Mouse (Mus musculus) heart, embryonic 13.5 days (tissue): ENCODE data around the gene Gipr. TPM values are rescaled to one million over a fixed set of nuclear protein-coding genes. Genes with fewer than 3 reads are reported as not detected.

ENCODE experiments used
- ATAC-seq: fragments of 200-750 bp; cut with Nextera tagmentation; 2 replicates; pipeline ENCODE4 v1.8.0; 2017; ENCODE audit warnings: moderate TSS enrichment; ENCODE audit not compliant: insufficient number of reproducible peaks, low FRiP score, low TSS enrichment; ENCODE audit errors: extremely low read depth
- H3K27ac ChIP-seq: fragments of 300-500 bp; sonication (generic); replicated peaks from 2 replicates; pipeline ENCODE4 v1.5.1; 2015; ENCODE audit warnings: moderate library complexity, mild to moderate bottlenecking, inconsistent platforms
- H3K27me3 ChIP-seq: fragments of 300-500 bp; sonication (generic); replicated peaks from 2 replicates; pipeline ENCODE4 v1.6.1; 2015; ENCODE audit warnings: mild to moderate bottlenecking, inconsistent platforms
- H3K36me3 ChIP-seq: fragments of 300-500 bp; sonication (generic); 2 replicates; pipeline ENCODE4 v1.6.1; 2015; ENCODE audit warnings: mild to moderate bottlenecking, inconsistent platforms
- H3K4me1 ChIP-seq: fragments of 300-500 bp; sonication (generic); 2 replicates; pipeline ENCODE4 v1.6.1; 2015; ENCODE audit warnings: inconsistent platforms
- H3K4me2 ChIP-seq: fragments of 300-500 bp; sonication (generic); 2 replicates; pipeline ENCODE4 v1.6.1; 2015; ENCODE audit warnings: inconsistent platforms, mild to moderate bottlenecking, moderate library complexity
- H3K4me3 ChIP-seq: fragments of 300-500 bp; sonication (generic); 2 replicates; pipeline ENCODE4 v1.5.1; 2015; ENCODE audit warnings: moderate library complexity, mild to moderate bottlenecking, inconsistent platforms
- H3K9ac ChIP-seq: fragments of 300-500 bp; sonication (generic); 2 replicates; pipeline ENCODE4 v1.6.1; 2015; ENCODE audit warnings: inconsistent platforms, mild to moderate bottlenecking, moderate library complexity
- H3K9me3 ChIP-seq: fragments of 300-500 bp; sonication (generic); 2 replicates; pipeline ENCODE4 v1.6.1; 2016; ENCODE audit warnings: inconsistent platforms
- WGBS: fragments of 180-500 bp; shearing (Covaris S2); methylation state at CpG from one replicate; pipeline ENCODE4 v1.1.7; 2015; ENCODE audit warnings: mixed read lengths; 5-methylcytosine and 5-hydroxymethylcytosine counted together
- polyA plus RNA-seq: library from polyadenylated mRNA; unstranded; fragments of >200 nt; fragmentation: Nextera tagmentation; extraction: Ambion mirVana; gene quantifications from 2 replicates; pipeline ENCODE4 v1.2.1, GENCODE M21; 2015

Gene Gipr
- polyA plus RNA-seq, 1 experiment from 2014 or later = 9.9 TPM

DNA sequence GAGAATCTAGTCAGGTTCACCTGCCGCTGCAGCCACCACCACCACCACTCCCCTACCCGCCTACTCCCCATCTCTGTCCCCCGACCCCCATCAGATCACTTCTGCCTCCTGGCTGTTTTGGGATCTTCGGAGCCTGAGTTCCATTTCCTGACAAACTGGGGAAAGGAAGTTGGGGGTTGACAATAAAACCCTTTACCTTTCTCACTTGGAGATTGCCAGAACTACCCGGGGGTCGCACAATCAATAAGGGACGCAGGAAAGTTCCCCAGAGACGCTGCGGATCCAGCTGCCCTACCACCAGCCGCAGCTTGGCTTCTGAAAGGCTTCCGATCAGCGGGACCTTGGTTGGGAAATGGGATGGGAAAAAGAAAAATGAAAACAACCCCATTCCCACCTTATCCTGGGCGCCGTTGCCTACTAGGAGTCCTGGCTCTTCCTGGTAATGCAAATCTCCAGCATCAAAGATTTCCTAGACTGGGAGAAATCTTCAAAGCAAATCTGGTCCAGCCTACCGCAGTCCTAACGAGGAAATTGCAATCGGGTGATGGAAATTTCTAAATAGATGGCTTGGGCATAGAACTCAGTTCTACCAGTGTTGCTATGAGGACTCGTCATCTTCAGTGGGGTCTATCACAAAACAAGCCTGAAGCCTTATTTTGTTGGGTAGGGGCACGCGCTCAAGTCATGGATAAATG lies 17.6 kb downstream of the Gipr start:
- no peak for ATAC-seq
- Histone ChIP-seq H3K9ac (peak overlapping the region; percentile 80), H3K27me3 (no peaks in the 10 kb centered on the region), H3K36me3 (peaks cover 31% of the 10 kb centered on the region), H3K4me3 (peak overlapping the region; percentile 82), H3K4me2 (peak overlapping the region; percentile 85), H3K27ac (peak overlapping the region; percentile 69), H3K4me1 (peaks cover 27% of the 10 kb centered on the region), H3K9me3 (no peaks in the 10 kb centered on the region)
- 11% methylated on average over 20 of the region's 20 CpGs for WGBS

DNA sequence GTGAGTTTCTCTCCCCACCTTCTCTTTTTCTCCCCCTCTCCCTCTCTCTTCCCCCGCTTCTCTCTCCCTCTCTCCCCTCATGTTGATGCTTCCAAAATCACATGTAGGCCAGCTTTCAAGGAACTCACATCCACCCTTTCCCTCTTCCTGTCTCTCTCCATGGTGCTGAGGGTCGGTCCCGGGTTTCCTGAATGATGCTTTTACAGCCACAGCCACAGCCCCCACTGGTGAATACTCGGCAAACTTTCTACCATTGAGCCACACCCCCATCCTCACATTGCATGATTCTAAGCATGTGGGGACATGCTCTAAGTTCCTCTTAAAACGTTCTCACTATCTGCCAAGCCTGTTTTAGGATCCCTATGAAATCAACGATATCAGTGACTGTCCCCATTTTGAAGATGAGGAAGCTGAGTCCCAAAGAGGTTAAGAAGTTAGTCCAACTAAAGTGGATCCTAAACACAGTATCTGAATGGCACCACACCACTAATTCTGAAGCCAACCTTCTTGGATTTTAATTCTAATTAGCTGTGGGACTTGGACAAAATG lies 18.4 kb downstream of the Gipr start:
- H3K27ac ChIP-seq = no peak overlapping the region
- no peak overlapping the region for H3K4me3 ChIP-seq
- H3K4me1 ChIP-seq = peaks cover 27% of the 10 kb centered on the region
- ATAC-seq = no peak
- no peak overlapping the region for H3K9ac ChIP-seq
- H3K4me2 ChIP-seq = peak overlapping the region; percentile 85
- 46% methylated on average over 6 of the region's 6 CpGs for WGBS
- no peaks in the 10 kb centered on the region for H3K9me3 ChIP-seq
- peaks cover 23% of the 10 kb centered on the region for H3K36me3 ChIP-seq
- H3K27me3 ChIP-seq = no peaks in the 10 kb centered on the region

DNA sequence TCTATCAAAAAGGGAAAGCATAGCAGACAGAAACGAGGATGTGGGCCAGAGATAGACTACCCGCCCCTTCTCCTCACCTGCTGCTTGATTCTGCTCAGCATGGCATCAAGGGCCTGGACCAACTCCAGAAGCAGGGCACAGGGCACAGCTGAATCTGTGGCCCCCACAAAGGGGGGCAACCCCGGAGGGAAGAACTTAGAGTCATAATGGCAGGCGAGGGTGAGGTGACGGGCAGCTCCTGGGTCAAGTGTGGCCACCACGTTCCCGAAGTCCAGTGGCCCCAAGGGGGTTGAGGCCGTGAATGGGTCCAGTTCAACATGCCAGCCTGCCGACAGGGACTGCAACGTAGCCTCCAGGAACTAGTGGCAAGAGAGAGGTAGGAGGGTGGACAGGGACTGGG lies 19.1 kb downstream of the Gipr start:
- Histone ChIP-seq H3K27me3 (no peaks in the 10 kb centered on the region), H3K27ac (no peak overlapping the region)

DNA sequence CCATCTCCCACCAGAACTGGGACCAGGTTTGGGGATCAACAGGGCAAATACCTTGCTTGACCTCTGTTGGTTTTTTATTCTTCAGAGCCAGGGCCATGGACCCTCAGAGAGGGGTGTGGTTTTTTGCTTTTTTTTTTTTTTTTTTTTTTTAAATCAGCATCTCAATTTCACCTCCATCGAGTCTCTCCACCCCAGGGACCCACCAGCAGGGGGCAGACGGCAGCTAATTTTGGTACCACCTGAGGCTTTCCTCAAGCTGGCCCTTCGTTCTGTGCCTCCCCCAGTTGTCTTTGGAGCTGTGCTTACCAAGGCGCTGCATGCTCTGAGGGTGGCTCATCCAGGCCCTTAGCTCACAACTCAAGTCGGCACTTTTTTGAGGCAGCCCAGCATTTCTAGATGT lies 28.5 kb downstream of the Gipr start:
- no peak for ATAC-seq

More for the DNA sequence above, 19.1 kb downstream of the Gipr start:
- H3K9ac ChIP-seq = no peak overlapping the region
- H3K4me1 ChIP-seq = peaks cover 27% of the 10 kb centered on the region
- peaks cover 16% of the 10 kb centered on the region for H3K36me3 ChIP-seq
- H3K4me3 ChIP-seq = no peak overlapping the region
- no peaks in the 10 kb centered on the region for H3K9me3 ChIP-seq
- H3K4me2 ChIP-seq = no peak overlapping the region
- 87% methylated on average over 10 of the region's 10 CpGs for WGBS
- no peak for ATAC-seq

GRCm38 (mm10) chr7:19136673-19137334 lies 29.1 kb downstream of the Gipr start:
- H3K9ac ChIP-seq = no peak overlapping the region
- H3K4me1 ChIP-seq = peaks cover 7% of the 10 kb centered on the region
- H3K27ac ChIP-seq = no peak overlapping the region
- 87% methylated on average over 38 of the region's 38 CpGs for WGBS
- H3K4me2 ChIP-seq = no peak overlapping the region
- no peaks in the 10 kb centered on the region for H3K9me3 ChIP-seq
- no peak overlapping the region for H3K4me3 ChIP-seq
- no peaks in the 10 kb centered on the region for H3K27me3 ChIP-seq
- ATAC-seq = no peak
- peaks cover 77% of the 10 kb centered on the region for H3K36me3 ChIP-seq

More for the DNA sequence above, 28.5 kb downstream of the Gipr start:
- H3K4me1 ChIP-seq = peaks cover 3% of the 10 kb centered on the region; the same call in 1 of the 2 replicates
- WGBS = 45% methylated on average over 5 of the region's 5 CpGs
- H3K27me3 ChIP-seq = no peaks in the 10 kb centered on the region
- H3K36me3 ChIP-seq = peaks cover 77% of the 10 kb centered on the region
- no peaks in the 10 kb centered on the region for H3K9me3 ChIP-seq
- no peak overlapping the region for H3K27ac ChIP-seq
- no peak overlapping the region for H3K9ac ChIP-seq
- no peak overlapping the region for H3K4me2 ChIP-seq
- H3K4me3 ChIP-seq = no peak overlapping the region

DNA sequence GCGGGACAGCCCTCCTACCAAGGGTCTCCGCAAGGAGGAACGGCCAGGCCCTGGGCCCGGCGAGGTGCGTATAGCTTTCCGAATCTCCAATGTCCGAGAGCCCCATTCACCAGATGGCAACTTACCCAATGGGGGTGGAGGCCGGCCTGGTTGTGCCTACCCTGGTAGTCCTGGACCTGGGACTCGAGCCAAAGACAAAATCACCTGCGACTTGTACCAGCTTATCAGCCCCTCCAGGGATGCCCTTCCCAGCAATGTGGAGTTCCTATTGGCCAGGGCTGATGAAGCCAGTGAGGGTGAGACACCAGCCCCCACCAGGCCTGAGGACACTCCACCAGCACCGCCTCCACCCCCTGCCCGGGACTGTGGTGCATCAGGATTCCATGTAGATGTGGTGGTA lies 29.8 kb downstream of the Gipr start:
- peaks cover 74% of the 10 kb centered on the region for H3K36me3 ChIP-seq

DNA sequence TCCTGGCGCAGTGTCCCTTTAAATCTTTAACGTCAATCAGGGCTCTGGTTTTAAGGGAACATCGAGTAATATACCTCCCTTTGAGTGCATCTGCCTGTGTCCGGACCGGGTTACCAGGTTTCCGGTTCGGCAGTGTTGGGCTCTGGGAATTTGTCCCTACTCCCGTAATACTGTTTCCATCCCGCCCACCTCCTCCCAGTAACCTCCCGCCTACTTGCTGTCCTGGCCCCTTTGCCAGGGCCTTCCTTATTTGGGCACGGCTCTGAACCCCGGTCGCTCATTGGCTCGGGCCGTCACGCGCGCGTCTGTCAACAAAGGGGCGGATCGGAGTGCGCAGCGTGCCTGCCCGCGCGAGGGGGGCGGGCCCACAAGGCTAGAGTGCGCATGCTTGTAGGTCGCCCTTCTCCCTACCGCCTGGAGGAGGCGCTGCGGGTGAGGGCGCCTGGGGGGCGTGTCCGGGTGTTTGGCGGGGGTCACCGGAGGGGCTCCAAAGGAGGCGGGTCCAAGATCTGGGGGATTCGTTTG lies 34.5 kb downstream of the Gipr start:
- under 1% methylated on average over 39 of the region's 39 CpGs for WGBS

More for the DNA sequence above, 29.8 kb downstream of the Gipr start:
- WGBS = 86% methylated on average over 13 of the region's 13 CpGs
- peaks cover 8% of the 10 kb centered on the region for H3K4me1 ChIP-seq
- no peaks in the 10 kb centered on the region for H3K9me3 ChIP-seq
- ATAC-seq = no peak
- no peak overlapping the region for H3K4me3 ChIP-seq
- H3K27ac ChIP-seq = no peak overlapping the region
- no peak overlapping the region for H3K4me2 ChIP-seq
- H3K9ac ChIP-seq = no peak overlapping the region
- H3K27me3 ChIP-seq = no peaks in the 10 kb centered on the region

GRCm38 (mm10) chr7:19130657-19131056 lies 35.3 kb downstream of the Gipr start:
- ATAC-seq = no peak
- peak overlapping the region; percentile 60 for H3K4me3 ChIP-seq
- H3K9ac ChIP-seq = peak overlapping the region; percentile 75
- H3K9me3 ChIP-seq = no peaks in the 10 kb centered on the region
- peak overlapping the region; percentile 81 for H3K4me2 ChIP-seq
- H3K36me3 ChIP-seq = peaks cover 46% of the 10 kb centered on the region
- peaks cover 22% of the 10 kb centered on the region for H3K4me1 ChIP-seq
- H3K27ac ChIP-seq = peak overlapping the region; percentile 90
- H3K27me3 ChIP-seq = no peaks in the 10 kb centered on the region
- 28% methylated on average over 4 of the region's 4 CpGs for WGBS

More for the DNA sequence above, 34.5 kb downstream of the Gipr start:
- H3K36me3 ChIP-seq = peaks cover 47% of the 10 kb centered on the region
- peak; percentile 95 for ATAC-seq
- peak overlapping the region; percentile 60 for H3K4me3 ChIP-seq
- H3K4me2 ChIP-seq = peak overlapping the region; percentile 81
- H3K9me3 ChIP-seq = no peaks in the 10 kb centered on the region
- H3K27ac ChIP-seq = peak overlapping the region; percentile 90
- peaks cover 22% of the 10 kb centered on the region for H3K4me1 ChIP-seq
- peak overlapping the region; percentile 83 for H3K9ac ChIP-seq
- no peaks in the 10 kb centered on the region for H3K27me3 ChIP-seq

DNA sequence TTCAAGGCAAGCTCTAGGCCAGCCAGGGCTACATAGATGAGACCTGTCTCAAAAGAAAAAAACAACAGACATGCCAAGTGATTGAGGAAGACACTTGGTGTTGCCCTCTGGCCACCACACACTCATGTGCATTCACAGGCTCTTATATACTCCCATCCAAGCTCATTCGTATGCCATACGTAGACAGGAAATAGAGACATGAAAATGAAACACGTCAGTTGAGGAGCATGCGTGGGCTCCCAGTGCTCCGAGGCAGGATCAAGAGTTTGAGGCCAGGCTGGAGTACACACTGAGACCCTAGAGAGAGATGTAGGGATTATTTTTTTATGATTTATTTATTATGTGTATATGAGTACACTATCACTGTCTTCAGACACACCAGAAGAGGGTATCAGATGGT lies 36.5 kb downstream of the Gipr start:
- WGBS = 89% methylated on average over 5 of the region's 5 CpGs
- H3K36me3 ChIP-seq = peaks cover 39% of the 10 kb centered on the region
- H3K4me2 ChIP-seq = no peak overlapping the region
- no peaks in the 10 kb centered on the region for H3K27me3 ChIP-seq
- no peaks in the 10 kb centered on the region for H3K9me3 ChIP-seq
- no peak overlapping the region for H3K4me3 ChIP-seq
- H3K27ac ChIP-seq = no peak overlapping the region
- H3K9ac ChIP-seq = no peak overlapping the region
- ATAC-seq = no peak
- H3K4me1 ChIP-seq = peaks cover 22% of the 10 kb centered on the region

GRCm38 (mm10) chr7:19127744-19128143 lies 38.2 kb downstream of the Gipr start:
- peaks cover 21% of the 10 kb centered on the region for H3K4me1 ChIP-seq
- WGBS = 88% methylated on average over 5 of the region's 5 CpGs
- H3K27ac ChIP-seq = no peak overlapping the region
- no peaks in the 10 kb centered on the region for H3K27me3 ChIP-seq
- H3K9me3 ChIP-seq = no peaks in the 10 kb centered on the region
- peak overlapping the region; percentile 33; the same call in 1 of the 2 replicates for H3K9ac ChIP-seq
- no peak overlapping the region for H3K4me2 ChIP-seq
- H3K4me3 ChIP-seq = no peak overlapping the region
- H3K36me3 ChIP-seq = peaks cover 35% of the 10 kb centered on the region
- no peak for ATAC-seq

- H3K36me3 ChIP-seq = peaks cover 32% of the 10 kb centered on the region
- H3K27ac ChIP-seq = no peak overlapping the region
- WGBS = 82% methylated on average over 6 of the region's 6 CpGs
- no peaks in the 10 kb centered on the region for H3K9me3 ChIP-seq
- H3K4me2 ChIP-seq = no peak overlapping the region
- no peaks in the 10 kb centered on the region for H3K27me3 ChIP-seq
- no peak overlapping the region for H3K4me3 ChIP-seq
- H3K9ac ChIP-seq = peak overlapping the region; percentile 40; the same call in 1 of the 2 replicates
- peaks cover 13% of the 10 kb centered on the region for H3K4me1 ChIP-seq
- no peak for ATAC-seq
These were observed 41.2 kb downstream of the Gipr start for GRCm38 (mm10) chr7:19124713-19125112.
